Mouse (Mus musculus): ENCODE data around the gene Hpn. TPM values are rescaled to one million over a fixed set of nuclear protein-coding genes. Genes with fewer than 3 reads are reported as not detected.

The Hpn gene
- polyA plus RNA-seq, 1 experiment from 2014 or later: 4.2 TPM

GRCm38 (mm10) chr7:31106166-31106565 is 8.9 kb downstream of the Hpn start:
- H3K9ac ChIP-seq: no peak overlapping the region
- no peak overlapping the region for H3K4me3 ChIP-seq
- 63% methylated on average over 3 of the region's 3 CpGs for WGBS
- H3K27ac ChIP-seq: no peak overlapping the region
- H3K36me3 ChIP-seq: no peaks in the 10 kb centered on the region
- H3K4me2 ChIP-seq (replicated peaks): no peak overlapping the region
- no peaks in the 10 kb centered on the region; the same call in 1 of the 2 replicates for H3K4me1 ChIP-seq
- peaks cover 5% of the 10 kb centered on the region for H3K27me3 ChIP-seq
- no peak for ATAC-seq (ENCODE audit: insufficient number of reproducible peaks, insufficient read depth, low FRiP score, low TSS enrichment)
- no peaks in the 10 kb centered on the region for H3K9me3 ChIP-seq

- no peak overlapping the region for H3K27ac ChIP-seq
- no peak overlapping the region for H3K4me3 ChIP-seq
- no peak overlapping the region for H3K4me2 ChIP-seq (replicated peaks)
- no peaks in the 10 kb centered on the region; the same call in 1 of the 2 replicates for H3K4me1 ChIP-seq
- H3K36me3 ChIP-seq: no peaks in the 10 kb centered on the region
- 61% methylated on average over 15 of the region's 15 CpGs for WGBS
- ATAC-seq (ENCODE audit: insufficient number of reproducible peaks, insufficient read depth, low FRiP score, low TSS enrichment): no peak
- H3K27me3 ChIP-seq: peaks cover 5% of the 10 kb centered on the region
- no peaks in the 10 kb centered on the region for H3K9me3 ChIP-seq
- no peak overlapping the region for H3K9ac ChIP-seq
These were observed 9.9 kb downstream of the Hpn start for GRCm38 (mm10) chr7:31105061-31105768.

GRCm38 (mm10) chr7:31100786-31101185 is 14.3 kb downstream of the Hpn start:
- no peaks in the 10 kb centered on the region for H3K9me3 ChIP-seq
- peaks cover 5% of the 10 kb centered on the region for H3K27me3 ChIP-seq
- no peak overlapping the region for H3K4me2 ChIP-seq (replicated peaks)
- WGBS: 83% methylated on average over 14 of the region's 14 CpGs
- H3K27ac ChIP-seq: no peak overlapping the region
- H3K4me1 ChIP-seq: peaks cover 4% of the 10 kb centered on the region; the same call in 1 of the 2 replicates
- H3K36me3 ChIP-seq: no peaks in the 10 kb centered on the region
- no peak for ATAC-seq (ENCODE audit: insufficient number of reproducible peaks, insufficient read depth, low FRiP score, low TSS enrichment)
- H3K4me3 ChIP-seq: no peak overlapping the region
- no peak overlapping the region for H3K9ac ChIP-seq

GRCm38 (mm10) chr7:31099612-31099982 is 15.5 kb downstream of the Hpn start:
- ATAC-seq (ENCODE audit: insufficient number of reproducible peaks, insufficient read depth, low FRiP score, low TSS enrichment): no peak
- Histone ChIP-seq H3K27me3 (peaks cover 5% of the 10 kb centered on the region), H3K36me3 (no peaks in the 10 kb centered on the region), H3K27ac (no peak overlapping the region), H3K4me1 (0 out of 2 replicates have a peak, but pooled peaks cover 4% of the 10 kb centered on the region), H3K9me3 (no peaks in the 10 kb centered on the region), H3K4me3 (no peak overlapping the region), H3K9ac (no peak overlapping the region), H3K4me2 (replicated peaks) (no peak overlapping the region)
- 84% methylated on average over 6 of the region's 6 CpGs for WGBS

- Histone ChIP-seq H3K27ac (no peak overlapping the region), H3K36me3 (no peaks in the 10 kb centered on the region), H3K9ac (no peak overlapping the region), H3K4me1 (0 out of 2 replicates have a peak, but pooled peaks cover 4% of the 10 kb centered on the region), H3K4me3 (no peak overlapping the region), H3K27me3 (peaks cover 5% of the 10 kb centered on the region), H3K9me3 (no peaks in the 10 kb centered on the region), H3K4me2 (replicated peaks) (no peak overlapping the region)
- 78% methylated on average over 22 of the region's 22 CpGs for WGBS
- no peak for ATAC-seq (ENCODE audit: insufficient number of reproducible peaks, insufficient read depth, low FRiP score, low TSS enrichment)
These were observed 16.1 kb downstream of the Hpn start for GRCm38 (mm10) chr7:31098697-31099611.

- Histone ChIP-seq H3K9me3 (no peaks in the 10 kb centered on the region), H3K4me1 (0 out of 2 replicates have a peak, but pooled peaks cover 4% of the 10 kb centered on the region), H3K36me3 (no peaks in the 10 kb centered on the region), H3K4me3 (peak overlapping the region; percentile 21), H3K27me3 (no peaks in the 10 kb centered on the region), H3K4me2 (replicated peaks) (peak overlapping the region; percentile 44), H3K27ac (0 out of 2 replicates have a peak overlapping the region, but pooled peaks have one; percentile 9), H3K9ac (peak overlapping the region; percentile 34; the same call in 1 of the 2 replicates)
- ATAC-seq (ENCODE audit: insufficient number of reproducible peaks, insufficient read depth, low FRiP score, low TSS enrichment): peak; percentile 91
- 47% methylated on average over 20 of the region's 20 CpGs for WGBS
These were observed 17.4 kb downstream of the Hpn start for GRCm38 (mm10) chr7:31097583-31098248.

GRCm38 (mm10) chr7:31096892-31097564 is 18.1 kb downstream of the Hpn start:
- H3K27ac ChIP-seq: no peak overlapping the region
- H3K9ac ChIP-seq: no peak overlapping the region
- 66% methylated on average over 9 of the region's 9 CpGs for WGBS
- ATAC-seq (ENCODE audit: insufficient number of reproducible peaks, insufficient read depth, low FRiP score, low TSS enrichment): no peak
- no peaks in the 10 kb centered on the region for H3K36me3 ChIP-seq
- H3K9me3 ChIP-seq: no peaks in the 10 kb centered on the region
- H3K4me2 ChIP-seq (replicated peaks): no peak overlapping the region
- H3K4me3 ChIP-seq: no peak overlapping the region
- no peaks in the 10 kb centered on the region for H3K27me3 ChIP-seq
- H3K4me1 ChIP-seq: 0 out of 2 replicates have a peak, but pooled peaks cover 4% of the 10 kb centered on the region

- Histone ChIP-seq H3K27ac (no peak overlapping the region), H3K36me3 (no peaks in the 10 kb centered on the region), H3K9ac (no peak overlapping the region), H3K27me3 (no peaks in the 10 kb centered on the region), H3K4me1 (0 out of 2 replicates have a peak, but pooled peaks cover 4% of the 10 kb centered on the region), H3K4me2 (replicated peaks) (no peak overlapping the region), H3K9me3 (no peaks in the 10 kb centered on the region), H3K4me3 (no peak overlapping the region)
- ATAC-seq (ENCODE audit: insufficient number of reproducible peaks, insufficient read depth, low FRiP score, low TSS enrichment): no peak
- WGBS: 29% methylated on average over 12 of the region's 12 CpGs
These were observed 20.2 kb downstream of the Hpn start for GRCm38 (mm10) chr7:31094774-31095501.

GRCm38 (mm10) chr7:31089721-31090120 is 25.4 kb downstream of the Hpn start:
- ATAC-seq (ENCODE audit: insufficient number of reproducible peaks, insufficient read depth, low FRiP score, low TSS enrichment): no peak
- Histone ChIP-seq H3K36me3 (no peaks in the 10 kb centered on the region), H3K9ac (no peak overlapping the region), H3K4me3 (no peak overlapping the region), H3K4me2 (replicated peaks) (no peak overlapping the region), H3K4me1 (peaks cover 7% of the 10 kb centered on the region; the same call in 1 of the 2 replicates), H3K27me3 (no peaks in the 10 kb centered on the region), H3K27ac (no peak overlapping the region), H3K9me3 (no peaks in the 10 kb centered on the region)
- 85% methylated on average over 2 of the region's 2 CpGs for WGBS

GRCm38 (mm10) chr7:31088206-31088605 is 26.9 kb downstream of the Hpn start:
- no peak for ATAC-seq (ENCODE audit: insufficient number of reproducible peaks, insufficient read depth, low FRiP score, low TSS enrichment)
- Histone ChIP-seq H3K36me3 (no peaks in the 10 kb centered on the region), H3K9me3 (no peaks in the 10 kb centered on the region), H3K9ac (no peak overlapping the region), H3K4me3 (no peak overlapping the region), H3K27ac (no peak overlapping the region), H3K4me2 (replicated peaks) (no peak overlapping the region), H3K4me1 (peaks cover 20% of the 10 kb centered on the region; the same call in 1 of the 2 replicates), H3K27me3 (no peaks in the 10 kb centered on the region)
- WGBS: 72% methylated on average over 3 of the region's 3 CpGs

Measured in embryonic facial prominence, embryonic 12.5 days (tissue).